Mouse (Mus musculus) midbrain, embryonic 11.5 days (tissue): Measurements from ENCODE around the gene Cdc14a. TPM values are rescaled to one million over a fixed set of nuclear protein-coding genes. Genes with fewer than 3 reads are reported as not detected.

ENCODE experiments used
- ATAC-seq: fragments of 200-750 bp; cut with Nextera tagmentation; 2 replicates; pipeline ENCODE4 v1.8.0; 2017; ENCODE audit warnings: moderate TSS enrichment, moderate library complexity; ENCODE audit not compliant: low FRiP score
- DNase-seq: peaks from one replicate; pipeline ENCODE4 v3.0.0; 2015; ENCODE audit warnings: low spot score; ENCODE audit errors: missing footprints
- H3K27ac ChIP-seq: fragments of 300-500 bp; sonication (generic); 2 replicates; pipeline ENCODE4 v1.5.1; 2014; ENCODE audit warnings: low read depth, low read length
- H3K27me3 ChIP-seq: fragments of 300-500 bp; sonication (generic); 2 replicates; pipeline ENCODE4 v1.6.1; 2014; ENCODE audit warnings: mild to moderate bottlenecking, low read length, moderate library complexity, mixed read lengths; ENCODE audit not compliant: control insufficient read depth, insufficient read depth
- H3K36me3 ChIP-seq: fragments of 300-500 bp; sonication (generic); 2 replicates; pipeline ENCODE4 v1.6.1; 2014; ENCODE audit warnings: mild to moderate bottlenecking, low read length, moderate library complexity, mixed read lengths; ENCODE audit not compliant: control insufficient read depth, insufficient read depth
- H3K4me1 ChIP-seq: fragments of 300-500 bp; sonication (generic); 2 replicates; pipeline ENCODE4 v1.6.1; 2014; ENCODE audit warnings: low read length; ENCODE audit not compliant: control insufficient read depth, insufficient read depth
- H3K4me2 ChIP-seq: fragments of 300-500 bp; sonication (generic); 2 replicates; pipeline ENCODE4 v1.6.1; 2014; ENCODE audit warnings: mild to moderate bottlenecking, moderate library complexity
- H3K4me3 ChIP-seq: fragments of 300-500 bp; sonication (generic); 2 replicates; pipeline ENCODE4 v1.5.1; 2014; ENCODE audit warnings: low read depth, low read length
- H3K9ac ChIP-seq: fragments of 300-500 bp; sonication (generic); 2 replicates; pipeline ENCODE4 v1.6.1; 2014; ENCODE audit warnings: low read length
- H3K9me3 ChIP-seq: fragments of 300-500 bp; sonication (generic); 2 replicates; pipeline ENCODE4 v1.6.1; 2016; ENCODE audit warnings: low read length; ENCODE audit not compliant: control insufficient read depth
- WGBS: fragments of 180-500 bp; shearing (Covaris S2); extraction: QIAGEN DNeasy Blood & Tissue Kit; methylation state at CpG from one replicate; pipeline ENCODE4 v1.1.7; 2014; 5-methylcytosine and 5-hydroxymethylcytosine counted together
- polyA plus RNA-seq: library from polyadenylated mRNA; unstranded; fragments of >200 nt; fragmentation: Nextera tagmentation; extraction: Ambion mirVana; gene quantifications from 2 replicates; pipeline ENCODE4 v1.2.1, GENCODE M21; 2014

Gene Cdc14a
- polyA plus RNA-seq, 1 experiment from 2014 or later: 18.2 TPM

DNA sequence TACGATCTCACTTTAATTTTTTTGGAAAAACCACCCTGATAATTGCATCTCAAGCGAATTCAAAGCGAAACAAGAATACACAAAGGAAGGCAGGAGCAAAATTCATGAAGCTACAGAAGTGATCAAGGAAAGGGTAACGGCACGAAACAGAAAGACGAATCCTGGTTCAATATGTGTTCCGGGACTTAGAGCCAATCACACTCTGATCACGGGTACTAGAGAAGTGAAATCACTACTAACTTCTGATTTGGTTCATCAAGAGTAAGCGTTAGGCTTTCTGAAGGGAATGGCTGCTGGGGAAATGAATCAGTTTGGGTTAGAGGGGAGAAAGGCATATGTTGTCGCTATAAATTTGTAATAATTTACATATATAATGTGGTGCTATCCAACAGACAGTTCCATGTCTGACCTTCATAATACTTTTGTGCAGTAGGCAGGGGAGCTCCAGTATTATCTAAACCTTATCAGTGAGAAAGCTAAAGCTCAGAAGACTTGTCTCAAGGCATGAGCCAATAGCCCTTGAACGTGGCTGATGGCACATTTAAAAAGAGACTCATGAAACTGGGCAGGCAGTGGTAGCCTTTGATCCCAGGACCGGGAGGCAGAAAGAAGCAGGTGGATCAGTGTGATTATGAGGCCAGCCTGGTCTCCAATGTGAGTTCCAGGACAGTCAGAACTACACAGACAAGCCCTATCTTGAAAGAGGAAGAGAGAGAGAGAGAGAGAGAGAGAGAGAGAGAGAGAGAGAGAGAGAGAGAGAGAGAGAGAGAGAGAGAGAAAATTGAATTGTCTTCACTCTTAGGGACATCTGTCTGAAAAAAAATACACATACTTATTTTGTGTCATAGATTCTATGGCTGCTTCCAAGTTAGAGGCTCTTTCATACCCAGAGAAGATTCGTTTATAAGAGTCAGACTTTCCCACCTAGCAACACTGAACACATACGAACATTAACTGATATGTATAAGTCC is 34.0 kb downstream of the Cdc14a start:
- Histone ChIP-seq H3K27ac (no peak overlapping the region; the same call in 1 of the 2 replicates), H3K9me3 (no peaks in the 10 kb centered on the region), H3K36me3 (no peaks in the 10 kb centered on the region; the same call in 1 of the 2 replicates), H3K4me3 (no peak overlapping the region), H3K4me1 (no peaks in the 10 kb centered on the region), H3K27me3 (no peaks in the 10 kb centered on the region), H3K4me2 (no peak overlapping the region), H3K9ac (no peak overlapping the region)
- 91% methylated on average over 14 of the region's 14 CpGs for WGBS
- no peak for ATAC-seq
- DNase-seq: no peak

DNA sequence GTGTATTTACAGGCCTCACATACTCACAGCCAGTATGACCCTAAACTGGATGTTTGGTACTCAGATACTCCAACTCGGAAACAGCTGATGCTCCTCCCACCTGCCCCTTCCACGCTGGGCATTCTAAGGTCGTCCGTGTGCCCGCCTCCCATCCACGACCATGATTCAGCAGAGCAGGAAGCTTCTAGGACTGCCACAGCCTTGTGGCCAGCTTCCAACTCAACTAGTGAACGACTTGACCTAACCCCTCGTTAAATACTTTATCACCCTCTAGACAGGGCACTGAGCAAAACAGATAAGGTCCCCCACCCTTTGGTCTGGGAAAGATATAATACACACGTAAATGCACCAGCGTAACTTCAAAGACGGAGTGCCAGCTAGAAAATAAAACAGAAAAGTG is 35.0 kb downstream of the Cdc14a start:
- DNase-seq (no peak), ATAC-seq (no peak)
- Histone ChIP-seq H3K9ac (no peak overlapping the region), H3K27me3 (no peaks in the 10 kb centered on the region), H3K36me3 (no peaks in the 10 kb centered on the region; the same call in 1 of the 2 replicates), H3K4me1 (no peaks in the 10 kb centered on the region), H3K4me2 (no peak overlapping the region), H3K4me3 (no peak overlapping the region), H3K9me3 (no peaks in the 10 kb centered on the region), H3K27ac (no peak overlapping the region)
- 86% methylated on average over 11 of the region's 11 CpGs for WGBS

DNA sequence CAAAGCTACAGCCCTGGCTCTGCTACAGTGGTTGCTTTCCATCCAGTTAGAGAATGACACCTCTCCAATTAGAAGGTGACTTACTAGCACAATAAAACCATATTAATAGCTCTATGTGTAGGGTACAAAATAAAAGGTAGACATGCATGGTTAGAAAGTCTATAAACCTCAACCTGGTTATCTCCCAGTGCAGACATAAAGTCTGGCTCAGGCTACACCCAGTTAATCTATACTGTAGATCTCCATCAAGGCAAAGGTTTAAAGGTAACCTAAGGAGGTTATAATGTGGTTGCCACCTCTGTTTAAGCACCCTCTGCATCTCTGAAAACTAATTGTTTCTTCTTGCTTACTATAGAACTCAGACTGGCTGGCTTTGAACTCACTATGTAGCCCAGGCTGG is 36.9 kb downstream of the Cdc14a start:
- H3K27me3 ChIP-seq: no peaks in the 10 kb centered on the region
- no peak overlapping the region for H3K27ac ChIP-seq
- no peak overlapping the region for H3K9ac ChIP-seq
- H3K36me3 ChIP-seq: no peaks in the 10 kb centered on the region; the same call in 1 of the 2 replicates
- H3K4me2 ChIP-seq: no peak overlapping the region
- H3K9me3 ChIP-seq: no peaks in the 10 kb centered on the region
- no peaks in the 10 kb centered on the region for H3K4me1 ChIP-seq
- DNase-seq (no peak), ATAC-seq (no peak)
- no peak overlapping the region for H3K4me3 ChIP-seq

DNA sequence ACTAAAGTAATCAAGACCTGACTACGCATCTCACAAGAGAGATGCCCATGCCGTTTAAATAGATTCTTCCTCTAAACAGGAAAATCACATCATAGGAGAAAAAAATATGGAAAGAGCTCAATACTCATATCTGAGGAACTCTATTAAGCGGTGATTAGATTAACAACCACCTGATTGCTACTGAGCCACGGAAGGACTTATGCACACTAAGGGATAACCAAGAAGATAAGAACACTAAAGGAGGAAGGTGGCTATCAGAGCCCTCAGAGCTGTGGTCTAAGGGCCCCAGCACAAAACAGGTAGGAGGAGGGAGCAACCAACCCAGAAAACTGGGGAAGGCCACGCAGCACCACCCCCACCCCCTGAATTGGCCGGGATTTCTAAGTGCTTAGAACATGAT is 37.5 kb downstream of the Cdc14a start:
- Histone ChIP-seq H3K4me2 (no peak overlapping the region), H3K27me3 (no peaks in the 10 kb centered on the region), H3K27ac (no peak overlapping the region), H3K9ac (no peak overlapping the region), H3K4me1 (no peaks in the 10 kb centered on the region), H3K4me3 (no peak overlapping the region), H3K36me3 (no peaks in the 10 kb centered on the region; the same call in 1 of the 2 replicates), H3K9me3 (no peaks in the 10 kb centered on the region)
- ATAC-seq (no peak), DNase-seq (no peak)
- WGBS: 90% methylated on average over 6 of the region's 6 CpGs

DNA sequence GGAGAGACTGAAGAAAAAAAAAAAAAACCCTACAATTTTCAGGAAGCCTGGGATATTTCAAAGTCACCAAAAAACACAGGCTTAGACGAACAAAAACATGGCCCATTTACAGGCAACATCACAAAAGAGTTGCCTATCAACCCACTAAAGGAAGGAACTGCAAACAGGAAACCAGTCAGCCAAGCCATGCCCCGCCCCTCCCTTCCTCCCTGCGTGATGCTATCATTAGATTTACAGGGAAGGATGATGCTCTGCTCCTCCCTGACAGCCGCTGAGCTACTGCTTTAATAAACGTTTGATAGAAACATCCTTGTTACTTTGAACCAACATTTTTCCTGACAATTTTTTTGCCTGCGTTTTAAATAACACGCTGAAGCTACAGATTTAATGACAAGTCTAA is 39.5 kb downstream of the Cdc14a start:
- H3K27me3 ChIP-seq: no peaks in the 10 kb centered on the region
- no peak overlapping the region for H3K4me3 ChIP-seq
- no peaks in the 10 kb centered on the region; the same call in 1 of the 2 replicates for H3K4me1 ChIP-seq
- no peaks in the 10 kb centered on the region; the same call in 1 of the 2 replicates for H3K36me3 ChIP-seq
- 89% methylated on average over 7 of the region's 7 CpGs for WGBS
- H3K9me3 ChIP-seq: no peaks in the 10 kb centered on the region
- no peak overlapping the region for H3K9ac ChIP-seq
- no peak overlapping the region for H3K4me2 ChIP-seq
- DNase-seq (no peak), ATAC-seq (no peak)
- H3K27ac ChIP-seq: no peak overlapping the region

DNA sequence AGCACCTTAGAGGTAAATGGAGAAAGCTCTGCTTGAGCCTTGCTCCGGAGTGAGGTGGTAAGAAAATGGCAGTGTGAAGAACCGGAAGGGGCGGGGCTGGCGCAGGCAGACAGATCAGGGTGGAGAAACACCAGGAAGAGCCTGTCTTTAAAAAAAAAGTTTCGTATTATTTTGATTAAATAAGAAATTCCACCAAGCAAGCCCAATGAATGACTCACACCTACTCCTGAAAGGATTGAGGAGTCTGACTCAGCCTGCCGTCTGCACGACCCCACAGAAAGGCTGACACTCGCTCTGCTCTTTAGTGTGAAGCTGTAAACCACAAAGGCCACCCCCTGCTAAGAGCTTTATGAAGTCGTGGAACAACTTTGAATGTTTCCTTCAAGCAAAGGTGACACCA is 43.5 kb downstream of the Cdc14a start:
- DNase-seq (no peak), ATAC-seq (no peak)
- Histone ChIP-seq H3K4me3 (no peak overlapping the region), H3K27me3 (no peaks in the 10 kb centered on the region), H3K9ac (no peak overlapping the region), H3K27ac (no peak overlapping the region), H3K4me2 (no peak overlapping the region), H3K36me3 (no peaks in the 10 kb centered on the region), H3K9me3 (no peaks in the 10 kb centered on the region), H3K4me1 (no peaks in the 10 kb centered on the region; the same call in 1 of the 2 replicates)
- WGBS: 56% methylated on average over 9 of the region's 9 CpGs

DNA sequence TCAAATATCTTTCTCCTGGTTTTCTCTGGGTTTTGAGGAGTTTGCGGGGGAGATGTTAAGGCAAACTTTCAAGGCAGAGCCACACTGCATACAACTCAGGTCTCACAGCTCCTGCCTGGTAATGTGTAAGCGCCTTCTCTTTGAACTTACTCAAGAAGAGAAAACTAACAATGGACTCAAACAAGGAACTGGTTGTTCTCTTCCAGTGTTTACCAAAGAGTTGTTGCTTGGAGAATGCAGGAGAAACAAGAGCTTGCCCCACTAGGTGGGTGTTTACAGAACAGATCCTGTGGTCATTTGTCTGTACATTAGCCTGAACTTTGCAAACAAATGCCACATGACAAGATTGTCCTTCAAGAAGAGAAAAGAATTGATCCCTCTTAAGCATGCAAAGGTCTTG is 48.4 kb downstream of the Cdc14a start:
- Histone ChIP-seq H3K4me3 (no peak overlapping the region), H3K36me3 (no peaks in the 10 kb centered on the region), H3K4me2 (no peak overlapping the region), H3K27me3 (no peaks in the 10 kb centered on the region), H3K4me1 (no peaks in the 10 kb centered on the region), H3K9ac (no peak overlapping the region), H3K9me3 (no peaks in the 10 kb centered on the region), H3K27ac (no peak overlapping the region)
- peak; percentile 41 for DNase-seq
- WGBS: 92% methylated on average over 2 of the region's 2 CpGs
- ATAC-seq: no peak

DNA sequence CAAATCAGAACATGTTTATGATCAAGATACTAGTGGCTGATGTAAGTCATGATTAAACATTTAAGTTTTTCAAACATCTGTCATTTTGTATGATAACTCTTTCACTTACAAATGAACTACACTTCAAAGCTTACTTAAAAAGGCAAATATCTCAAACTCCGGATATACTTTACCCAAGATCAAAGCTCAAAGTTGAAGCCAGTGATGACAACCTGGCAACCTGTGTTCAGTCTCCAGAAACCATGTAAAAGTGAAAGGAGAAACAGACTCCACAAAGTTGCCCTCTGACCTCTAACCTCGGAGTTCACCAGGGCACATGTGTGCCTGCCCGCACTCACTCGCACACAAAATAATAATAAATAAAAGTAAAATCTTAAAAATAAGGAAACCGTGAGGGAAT is 49.3 kb downstream of the Cdc14a start:
- H3K27me3 ChIP-seq: no peaks in the 10 kb centered on the region
- WGBS: 90% methylated on average over 5 of the region's 5 CpGs
- H3K27ac ChIP-seq: no peak overlapping the region
- H3K9ac ChIP-seq: no peak overlapping the region
- H3K4me3 ChIP-seq: no peak overlapping the region
- ATAC-seq (no peak), DNase-seq (no peak)
- H3K9me3 ChIP-seq: no peaks in the 10 kb centered on the region
- H3K4me2 ChIP-seq: no peak overlapping the region
- no peaks in the 10 kb centered on the region for H3K36me3 ChIP-seq
- H3K4me1 ChIP-seq: no peaks in the 10 kb centered on the region

DNA sequence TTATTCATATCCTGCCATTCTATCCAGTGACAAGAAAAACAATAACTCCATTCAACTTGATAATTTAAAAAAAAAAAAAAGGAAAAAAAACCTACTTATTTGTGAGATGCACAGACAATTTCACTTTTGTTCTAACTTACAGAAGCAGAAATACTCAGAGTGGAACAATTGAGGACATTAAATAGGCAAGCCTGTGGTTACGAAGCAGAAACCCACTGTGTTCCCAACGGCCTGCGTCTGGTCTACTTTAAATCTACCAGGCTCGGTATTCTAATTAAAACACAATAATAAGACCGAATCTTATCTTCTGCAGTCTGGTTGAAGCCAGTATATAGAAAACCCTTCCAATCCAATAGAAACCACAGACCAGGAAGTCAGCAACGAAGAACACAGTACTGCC is 50.6 kb downstream of the Cdc14a start:
- H3K27me3 ChIP-seq: no peaks in the 10 kb centered on the region
- 88% methylated on average over 6 of the region's 6 CpGs for WGBS
- ATAC-seq: no peak

More for the DNA sequence above, 50.6 kb downstream of the Cdc14a start:
- Histone ChIP-seq H3K4me1 (peaks cover 3% of the 10 kb centered on the region), H3K27ac (no peak overlapping the region), H3K9ac (no peak overlapping the region), H3K36me3 (no peaks in the 10 kb centered on the region), H3K4me3 (no peak overlapping the region), H3K4me2 (no peak overlapping the region), H3K9me3 (no peaks in the 10 kb centered on the region)
- no peak for DNase-seq
